Mouse (Mus musculus) kidney, embryonic 16.5 days (tissue): ENCODE measurements at regions not wholly inside any gene's neighbourhood (a gene's known extent, or its start where the extent isn't known, plus 50 kb on each side); places are given as distances from the start of the nearest gene placed in this dataset.

Experiments
- ATAC-seq: fragments of 200-750 bp; cut with Nextera tagmentation; 2 replicates; pipeline ENCODE4 v1.8.0; 2017; ENCODE audit warnings: moderate TSS enrichment; ENCODE audit not compliant: low FRiP score, low TSS enrichment
- H3K27ac ChIP-seq: fragments of 300-500 bp; sonication (generic); 2 replicates; pipeline ENCODE4 v1.5.1; 2014; ENCODE audit warnings: low read length
- H3K27me3 ChIP-seq: fragments of 300-500 bp; sonication (generic); 2 replicates; pipeline ENCODE4 v1.6.1; 2014; ENCODE audit warnings: low read length, control low read depth, mixed read lengths; ENCODE audit not compliant: insufficient read depth
- H3K36me3 ChIP-seq: fragments of 300-500 bp; sonication (generic); 2 replicates; pipeline ENCODE4 v1.6.1; 2014; ENCODE audit warnings: low read length, control low read depth, mixed read lengths; ENCODE audit not compliant: insufficient read depth
- H3K4me1 ChIP-seq: fragments of 300-500 bp; sonication (generic); 2 replicates; pipeline ENCODE4 v1.6.1; 2014; ENCODE audit warnings: low read length, control low read depth, mixed read lengths; ENCODE audit not compliant: insufficient read depth
- H3K4me2 ChIP-seq: fragments of 300-500 bp; sonication (generic); replicated peaks from 2 replicates; pipeline ENCODE4 v1.6.1; 2014; ENCODE audit warnings: low read depth, low read length
- H3K4me3 ChIP-seq: fragments of 300-500 bp; sonication (generic); 2 replicates; pipeline ENCODE4 v1.5.1; 2014; ENCODE audit warnings: mild to moderate bottlenecking, low read length
- H3K9ac ChIP-seq: fragments of 300-500 bp; sonication (generic); replicated peaks from 2 replicates; pipeline ENCODE4 v1.6.1; 2014; ENCODE audit warnings: low read length
- H3K9me3 ChIP-seq: fragments of 300-500 bp; sonication (generic); 2 replicates; pipeline ENCODE4 v1.6.1; 2016; ENCODE audit warnings: low read length, control low read depth
- WGBS: fragments of 180-500 bp; shearing (Covaris S2); extraction: QIAGEN DNeasy Blood & Tissue Kit; methylation state at CpG from one replicate; pipeline ENCODE4 v1.1.7; 2014; 5-methylcytosine and 5-hydroxymethylcytosine counted together

- 82% methylated on average over 3 of the region's 3 CpGs for WGBS
- Histone ChIP-seq H3K9ac (no peak overlapping the region), H3K4me1 (no peaks in the 10 kb centered on the region), H3K4me2 (no peak overlapping the region), H3K4me3 (no peak overlapping the region), H3K36me3 (no peaks in the 10 kb centered on the region), H3K9me3 (no peaks in the 10 kb centered on the region), H3K27ac (no peak overlapping the region), H3K27me3 (no peaks in the 10 kb centered on the region)
- ATAC-seq: no peak
These were observed 259.1 kb downstream of the Sox2 start for GRCm38 (mm10) chr3:34909350-34909749.

- Histone ChIP-seq H3K36me3 (no peaks in the 10 kb centered on the region), H3K27me3 (no peaks in the 10 kb centered on the region), H3K9me3 (no peaks in the 10 kb centered on the region), H3K4me3 (no peak overlapping the region), H3K4me2 (no peak overlapping the region), H3K4me1 (no peaks in the 10 kb centered on the region), H3K27ac (no peak overlapping the region), H3K9ac (no peak overlapping the region)
- 41% methylated on average over 6 of the region's 6 CpGs for WGBS
- ATAC-seq: no peak
These were observed 268.2 kb downstream of the Sox2 start for GRCm38 (mm10) chr3:34918326-34918932.

- Histone ChIP-seq H3K4me2 (no peak overlapping the region), H3K4me3 (no peak overlapping the region), H3K27me3 (no peaks in the 10 kb centered on the region), H3K36me3 (no peaks in the 10 kb centered on the region), H3K9me3 (no peaks in the 10 kb centered on the region), H3K4me1 (no peaks in the 10 kb centered on the region), H3K9ac (no peak overlapping the region), H3K27ac (no peak overlapping the region)
- ATAC-seq: no peak
- WGBS: 52% methylated on average over 5 of the region's 5 CpGs
These were observed 270.3 kb downstream of the Sox2 start for GRCm38 (mm10) chr3:34920497-34920896.

GRCm38 (mm10) chr3:34949867-34950266 lies 299.7 kb downstream of the Sox2 start:
- WGBS: 35% methylated on average over 3 of the region's 3 CpGs

GRCm38 (mm10) chr3:34956183-34956582 lies 306.0 kb downstream of the Sox2 start:
- Histone ChIP-seq H3K9me3 (no peaks in the 10 kb centered on the region), H3K27me3 (no peaks in the 10 kb centered on the region), H3K4me2 (no peak overlapping the region), H3K9ac (no peak overlapping the region), H3K27ac (no peak overlapping the region), H3K4me1 (no peaks in the 10 kb centered on the region), H3K36me3 (no peaks in the 10 kb centered on the region), H3K4me3 (no peak overlapping the region)
- 33% methylated on average over 4 of the region's 4 CpGs for WGBS
- no peak for ATAC-seq

More at GRCm38 (mm10) chr3:34949867-34950266, 299.7 kb downstream of the Sox2 start:
- no peak for ATAC-seq
- no peaks in the 10 kb centered on the region for H3K4me1 ChIP-seq
- no peaks in the 10 kb centered on the region for H3K36me3 ChIP-seq
- H3K27me3 ChIP-seq: no peaks in the 10 kb centered on the region
- no peak overlapping the region for H3K27ac ChIP-seq
- no peaks in the 10 kb centered on the region for H3K9me3 ChIP-seq
- H3K4me3 ChIP-seq: no peak overlapping the region
- H3K4me2 ChIP-seq: no peak overlapping the region
- no peak overlapping the region for H3K9ac ChIP-seq

- H3K4me3 ChIP-seq: no peak overlapping the region
- no peak overlapping the region for H3K4me2 ChIP-seq
- H3K27ac ChIP-seq: no peak overlapping the region
- H3K9ac ChIP-seq: no peak overlapping the region
- ATAC-seq: no peak
- 77% methylated on average over 19 of the region's 19 CpGs for WGBS
- H3K4me1 ChIP-seq: no peaks in the 10 kb centered on the region
- H3K36me3 ChIP-seq: no peaks in the 10 kb centered on the region
- H3K9me3 ChIP-seq: no peaks in the 10 kb centered on the region
- H3K27me3 ChIP-seq: no peaks in the 10 kb centered on the region
These were observed 308.9 kb downstream of the Sox2 start for GRCm38 (mm10) chr3:34959044-34959521.

GRCm38 (mm10) chr3:34966442-34966841 lies 316.2 kb downstream of the Sox2 start:
- Histone ChIP-seq H3K4me1 (no peaks in the 10 kb centered on the region), H3K9me3 (no peaks in the 10 kb centered on the region), H3K36me3 (no peaks in the 10 kb centered on the region), H3K27me3 (no peaks in the 10 kb centered on the region), H3K4me2 (no peak overlapping the region), H3K9ac (no peak overlapping the region), H3K27ac (no peak overlapping the region), H3K4me3 (no peak overlapping the region)
- no peak for ATAC-seq
- 64% methylated on average over 6 of the region's 6 CpGs for WGBS

GRCm38 (mm10) chr3:34967911-34968310 lies 317.7 kb downstream of the Sox2 start:
- Histone ChIP-seq H3K27me3 (no peaks in the 10 kb centered on the region), H3K4me2 (no peak overlapping the region), H3K36me3 (no peaks in the 10 kb centered on the region), H3K9ac (no peak overlapping the region), H3K4me3 (no peak overlapping the region), H3K4me1 (no peaks in the 10 kb centered on the region), H3K9me3 (no peaks in the 10 kb centered on the region), H3K27ac (no peak overlapping the region)
- ATAC-seq: no peak
- WGBS: 78% methylated on average over 2 of the region's 2 CpGs

GRCm38 (mm10) chr3:34971536-34971935 lies 321.3 kb downstream of the Sox2 start:
- no peaks in the 10 kb centered on the region for H3K9me3 ChIP-seq
- ATAC-seq: no peak
- no peak overlapping the region for H3K27ac ChIP-seq
- 73% methylated on average over 4 of the region's 4 CpGs for WGBS
- H3K36me3 ChIP-seq: no peaks in the 10 kb centered on the region
- no peaks in the 10 kb centered on the region for H3K4me1 ChIP-seq
- H3K4me2 ChIP-seq: no peak overlapping the region
- no peak overlapping the region for H3K4me3 ChIP-seq
- no peaks in the 10 kb centered on the region for H3K27me3 ChIP-seq
- no peak overlapping the region for H3K9ac ChIP-seq

GRCm38 (mm10) chr3:34974371-34974770 lies 324.2 kb downstream of the Sox2 start:
- no peak overlapping the region for H3K4me3 ChIP-seq
- H3K9me3 ChIP-seq: no peaks in the 10 kb centered on the region
- no peak overlapping the region for H3K4me2 ChIP-seq
- no peak for ATAC-seq
- no peaks in the 10 kb centered on the region for H3K4me1 ChIP-seq
- H3K9ac ChIP-seq: no peak overlapping the region
- no peaks in the 10 kb centered on the region for H3K36me3 ChIP-seq
- no peak overlapping the region for H3K27ac ChIP-seq
- 76% methylated on average over 7 of the region's 7 CpGs for WGBS
- no peaks in the 10 kb centered on the region for H3K27me3 ChIP-seq
